Mouse (Mus musculus) C2C12 (cell line): ENCODE results near the gene Pipox.

ENCODE experiments used
- CEBPB ChIP-seq: IDR thresholded peaks from one replicate; pipeline ENCODE4 v1.6.1; 2011; ENCODE audit warnings: low read depth, mild to moderate bottlenecking, control low read depth, moderate library complexity
- CTCF ChIP-seq: IDR thresholded peaks from one replicate; pipeline ENCODE4 v1.5.1; 2011; ENCODE audit not compliant: control insufficient read depth, insufficient read depth, insufficient read length
- FOSL1 ChIP-seq: IDR thresholded peaks from one replicate; pipeline ENCODE4 v1.8.0; 2011; ENCODE audit warnings: mild to moderate bottlenecking, low read length; ENCODE audit not compliant: poor library complexity, insufficient read depth, severe bottlenecking
- MAX ChIP-seq: IDR thresholded peaks from one replicate; pipeline ENCODE4 v1.6.1; 2011; ENCODE audit warnings: mild to moderate bottlenecking, control low read depth
- MYOD1 ChIP-seq: IDR thresholded peaks from one replicate; pipeline ENCODE4 v1.6.1; 2011; ENCODE audit warnings: low read depth; ENCODE audit not compliant: control insufficient read depth, insufficient read length
- MYOG ChIP-seq: IDR thresholded peaks from one replicate; pipeline ENCODE4 v1.6.1; 2011; ENCODE audit not compliant: control insufficient read depth, insufficient read length; ENCODE audit errors: extremely low read depth
- USF1 ChIP-seq: IDR thresholded peaks from one replicate; pipeline ENCODE4 v1.6.1; 2011; ENCODE audit warnings: low read depth, mild to moderate bottlenecking, control low read depth, moderate library complexity

DNA sequence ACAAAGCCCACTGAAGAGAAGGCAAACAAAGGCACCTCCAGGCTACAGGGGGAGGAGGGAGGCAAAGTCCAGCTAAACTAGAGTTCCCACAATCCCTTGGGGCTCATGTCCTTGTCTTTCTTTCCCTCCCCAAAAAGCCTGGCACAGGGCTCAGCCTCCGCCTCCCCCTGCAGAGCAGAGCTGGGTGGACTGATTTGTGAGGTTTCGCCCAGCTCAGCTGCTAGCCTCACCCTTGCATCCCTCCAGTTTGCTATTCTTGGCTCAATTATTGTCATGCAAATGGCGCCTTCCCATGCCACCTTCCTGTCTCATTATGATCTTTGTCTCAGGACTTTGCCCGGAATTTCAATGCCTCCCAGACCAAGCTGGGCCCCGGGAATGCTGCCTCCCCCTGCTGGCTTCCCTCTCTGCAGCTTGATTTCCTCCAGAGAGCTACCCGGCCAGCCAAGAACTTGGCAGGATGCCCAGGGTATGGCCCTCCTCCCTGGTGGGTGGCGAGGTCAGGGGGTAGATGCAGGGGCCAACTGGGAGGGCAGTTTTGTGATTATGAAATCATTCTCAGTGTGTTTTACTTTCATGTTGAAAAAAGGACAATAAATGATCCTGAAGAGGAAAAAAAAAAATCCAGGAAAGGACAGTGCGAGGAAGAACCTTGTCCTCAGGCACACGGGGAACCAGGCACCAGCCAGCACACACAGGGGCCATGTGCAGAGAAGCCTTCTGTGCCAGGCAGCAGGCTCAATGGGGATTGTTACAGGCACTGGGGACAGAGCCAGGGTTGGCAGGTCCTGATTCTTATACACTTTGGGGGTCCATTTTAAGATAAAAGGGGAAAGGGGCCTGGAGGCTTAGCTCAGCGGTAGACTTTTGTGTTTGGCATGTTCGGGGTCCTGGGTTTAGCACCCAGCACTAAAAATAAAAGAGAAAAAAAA, at the start of gene Pipox:
- TF ChIP-seq CTCF (no peak), MYOD1 (no peak), USF1 (no peak), FOSL1 (no peak), MAX (no peak), CEBPB (no peak), MYOG (no peak)
